Mouse (Mus musculus) urinary bladder, adult 2 months (tissue): Measurements from ENCODE around the gene Stoml1. TPM values are rescaled to one million over a fixed set of nuclear protein-coding genes. Genes with fewer than 3 reads are reported as not detected.

Experiments used
- DNase-seq: peaks from one replicate; pipeline ENCODE4 v3.0.0; 2022; ENCODE audit warnings: low spot score
- polyA plus RNA-seq: library from polyadenylated mRNA; depleted of rRNA; stranded (reverse); fragments of >200 nt; gene quantifications from 2 replicates; pipeline ENCODE4 v1.2.3, GENCODE M21; 2012

Gene Stoml1
- polyA plus RNA-seq, 1 experiment = 66.9 TPM

- no peak for DNase-seq
Measured at GRCm38 (mm10) chr9:58272068-58272541, 19.1 kb downstream of the Stoml1 start.

DNA sequence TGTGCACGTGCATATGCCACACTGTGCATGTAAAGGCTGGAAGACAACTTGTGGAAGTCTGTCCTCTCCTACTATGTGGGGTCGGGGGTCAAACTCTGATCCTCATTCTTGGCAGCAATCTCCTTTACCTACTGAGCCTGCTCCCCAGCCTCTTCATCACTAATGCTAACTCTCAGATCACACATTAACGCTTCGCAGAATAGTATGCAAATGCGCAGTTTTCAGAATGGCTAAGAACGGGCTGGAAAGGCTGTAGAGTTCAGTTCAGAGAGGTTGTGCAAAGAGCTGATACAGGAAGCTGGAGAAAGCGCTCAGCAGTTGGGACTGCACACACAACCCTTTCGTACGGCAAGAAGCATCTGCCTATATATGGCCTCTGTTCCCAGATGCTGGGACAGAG is 19.9 kb downstream of the Stoml1 start:
- no peak for DNase-seq

GRCm38 (mm10) chr9:58274101-58274604 is 21.2 kb downstream of the Stoml1 start:
- DNase-seq = no peak

DNA sequence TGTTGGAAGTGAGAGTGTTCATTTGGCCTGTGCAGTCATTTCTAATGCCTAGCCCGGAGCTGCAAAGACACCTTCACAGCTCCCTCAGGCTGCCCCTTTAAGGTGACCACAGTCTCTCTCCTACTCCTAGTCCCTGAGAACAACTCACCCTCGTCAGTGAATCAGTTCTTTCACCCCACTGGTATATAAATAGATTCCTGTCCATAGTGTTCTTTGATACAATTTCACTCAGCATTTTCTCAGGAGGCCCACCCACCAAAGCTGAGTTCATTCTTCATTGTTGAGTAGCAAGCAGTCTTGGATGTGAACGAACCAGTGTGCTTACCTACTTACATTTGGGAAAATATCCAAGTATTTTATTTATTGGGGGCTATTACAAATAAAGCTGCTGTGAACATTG is 21.7 kb downstream of the Stoml1 start:
- no peak for DNase-seq

DNA sequence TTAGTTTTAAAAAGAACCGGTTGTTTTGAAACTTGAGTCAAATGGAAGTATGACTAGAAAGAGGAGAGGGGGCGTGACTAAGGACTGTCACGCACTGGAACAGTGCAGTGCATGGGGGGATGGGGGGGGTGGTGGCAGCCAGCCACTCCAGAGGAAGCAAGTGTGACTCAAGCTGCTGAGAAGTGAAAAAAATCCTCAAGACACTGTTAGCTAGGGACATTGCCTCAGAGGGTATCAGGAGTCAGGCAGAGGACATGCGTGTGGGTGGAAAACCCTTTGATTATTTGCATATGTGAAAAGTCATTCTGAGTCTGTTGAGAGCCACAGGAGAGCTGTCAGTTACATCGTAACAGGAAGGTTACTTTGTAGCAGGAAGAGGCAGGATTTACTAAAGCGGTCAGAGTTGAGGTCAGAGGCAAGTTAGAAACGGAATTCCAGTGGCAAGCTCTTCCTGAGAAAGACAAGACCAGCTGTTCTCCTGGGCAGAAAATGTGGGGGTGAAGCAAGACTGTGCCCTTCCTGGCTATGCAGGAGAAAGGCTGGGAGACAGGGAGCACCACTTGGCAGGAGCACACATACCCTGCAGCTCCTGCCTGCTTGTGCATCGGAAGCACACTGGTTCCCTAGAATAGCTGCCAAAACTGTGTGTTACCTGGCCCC is 22.3 kb downstream of the Stoml1 start:
- DNase-seq = no peak

GRCm38 (mm10) chr9:58275797-58276196 is 22.8 kb downstream of the Stoml1 start:
- no peak for DNase-seq

DNA sequence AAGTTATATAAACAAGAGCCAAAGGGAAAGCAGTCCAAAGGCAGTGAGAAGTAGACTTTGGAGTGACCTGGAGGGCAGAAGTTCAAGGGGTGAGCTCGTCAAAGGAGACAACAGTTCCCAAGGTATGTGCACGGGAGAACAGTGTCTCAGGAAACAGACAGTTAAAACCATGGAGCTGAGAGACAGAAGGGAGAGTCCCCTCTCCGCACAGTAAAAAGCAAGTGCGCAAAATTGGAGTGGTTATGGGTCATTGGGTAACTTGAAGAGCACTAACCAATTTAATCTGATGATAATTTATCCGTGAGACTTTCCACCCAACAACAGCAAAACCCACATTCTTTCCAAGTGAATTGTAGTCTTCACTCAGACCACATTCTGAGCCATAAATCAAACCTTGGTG is 23.4 kb downstream of the Stoml1 start:
- no peak for DNase-seq

GRCm38 (mm10) chr9:58278313-58278712 is 25.3 kb downstream of the Stoml1 start:
- no peak for DNase-seq

GRCm38 (mm10) chr9:58278821-58279723 is 26.1 kb downstream of the Stoml1 start:
- DNase-seq = no peak

DNA sequence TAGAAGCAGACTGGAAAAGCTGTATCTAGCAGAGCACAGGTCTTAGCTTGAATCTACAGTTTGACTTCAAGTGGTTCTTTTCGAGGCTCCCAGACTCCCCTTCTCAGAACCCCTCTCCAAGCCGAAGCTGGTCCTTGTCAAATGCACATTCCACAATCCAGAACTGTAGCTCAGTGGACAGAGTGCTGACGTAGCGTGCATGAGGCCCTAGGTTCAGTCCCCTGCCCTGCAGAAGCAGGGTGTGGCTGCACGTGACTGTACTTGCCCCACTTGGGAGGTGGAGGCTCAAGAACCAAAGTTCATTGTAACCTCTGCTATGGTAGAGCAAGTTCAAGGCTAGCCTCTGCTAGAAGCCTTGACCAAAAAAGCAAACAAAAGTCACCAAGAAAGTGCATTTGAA is 26.8 kb downstream of the Stoml1 start:
- no peak for DNase-seq

DNA sequence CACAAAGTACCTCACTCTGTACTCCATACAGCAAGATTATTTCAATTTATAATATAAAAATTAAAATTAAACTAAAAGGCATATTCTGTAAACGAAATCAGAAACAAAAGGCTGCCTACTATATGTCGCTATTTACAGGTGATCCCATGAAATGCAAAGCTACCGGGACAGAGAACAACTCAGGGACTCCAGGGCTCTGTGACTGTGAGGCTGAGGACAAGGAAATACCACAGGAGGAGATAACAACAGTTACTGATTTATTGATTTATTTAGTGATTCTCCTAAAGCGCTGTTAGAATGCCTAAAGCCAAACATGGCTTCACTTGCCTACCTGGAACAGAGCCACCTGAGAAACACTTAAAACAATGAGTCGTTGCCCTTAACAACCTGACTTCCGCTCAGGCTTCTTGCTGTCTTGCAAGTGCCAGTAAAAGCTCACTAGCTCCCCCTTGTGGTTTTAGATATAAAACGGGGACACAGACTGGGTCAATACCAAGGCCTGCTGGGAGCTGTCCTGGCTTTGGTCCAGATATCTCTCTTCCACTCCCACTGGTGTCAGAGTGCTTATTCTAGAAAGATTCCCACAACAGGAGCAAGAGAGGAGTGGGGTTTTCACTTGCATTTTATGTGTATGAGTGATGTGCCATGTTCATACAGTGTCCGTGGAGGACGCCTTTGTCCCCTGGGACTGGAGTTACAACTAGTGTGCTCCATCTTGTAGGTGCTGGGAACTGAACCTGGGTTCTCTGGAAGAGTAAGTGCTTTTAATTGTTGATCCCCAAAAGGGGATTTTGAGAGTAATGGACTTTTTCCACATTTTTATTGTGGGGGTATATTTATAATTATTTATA is 27.5 kb downstream of the Stoml1 start:
- DNase-seq = no peak

- DNase-seq = no peak
Measured at GRCm38 (mm10) chr9:58281597-58281996, 28.6 kb downstream of the Stoml1 start.

GRCm38 (mm10) chr9:58283431-58283830 is 30.5 kb downstream of the Stoml1 start:
- no peak for DNase-seq

- no peak for DNase-seq
Measured at GRCm38 (mm10) chr9:58289090-58289489, 36.1 kb downstream of the Stoml1 start.

DNA sequence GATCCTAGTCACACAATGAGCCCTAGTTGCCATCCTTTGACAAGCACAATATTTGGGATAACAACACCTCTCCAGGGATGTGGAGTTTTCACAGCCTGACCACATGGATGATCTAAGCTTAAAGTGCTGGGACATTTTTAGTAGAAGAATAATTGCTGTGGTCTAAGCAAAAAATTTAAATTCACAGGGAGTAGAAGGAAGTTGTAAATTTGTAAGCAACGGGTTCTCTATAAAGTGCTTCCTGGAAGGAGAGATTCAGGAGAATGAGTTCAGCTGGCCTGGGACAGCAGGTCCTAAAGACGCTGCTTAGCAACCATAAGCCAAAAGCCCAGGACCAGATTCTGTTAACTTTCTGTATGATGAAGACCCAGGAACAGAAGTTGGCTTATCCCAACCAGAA is 36.9 kb downstream of the Stoml1 start:
- DNase-seq = no peak

GRCm38 (mm10) chr9:58294527-58294926 is 41.6 kb downstream of the Stoml1 start:
- DNase-seq = no peak

- no peak for DNase-seq
Measured at GRCm38 (mm10) chr9:58295345-58295744, 42.4 kb downstream of the Stoml1 start.

GRCm38 (mm10) chr9:58295766-58296361 is 42.9 kb downstream of the Stoml1 start:
- no peak for DNase-seq

- no peak for DNase-seq
Measured at GRCm38 (mm10) chr9:58297065-58297464, 44.1 kb downstream of the Stoml1 start.

- no peak for DNase-seq
Measured at GRCm38 (mm10) chr9:58297961-58298477, 45.1 kb downstream of the Stoml1 start.

- no peak for DNase-seq
Measured at GRCm38 (mm10) chr9:58299356-58299799, 46.4 kb downstream of the Stoml1 start.
